Mouse (Mus musculus): ENCODE data around the gene Cpxm1. TPM values are rescaled to one million over a fixed set of nuclear protein-coding genes. Genes with fewer than 3 reads are reported as not detected.
"Not testable (repeated sequence)": the region's sequence is repeated elsewhere in the genome, so short reads cannot be mapped to it uniquely, and the experiment has no call there.

Cpxm1 gene
- polyA plus RNA-seq, 2 experiments = 1.9 to 2.3 TPM

DNA sequence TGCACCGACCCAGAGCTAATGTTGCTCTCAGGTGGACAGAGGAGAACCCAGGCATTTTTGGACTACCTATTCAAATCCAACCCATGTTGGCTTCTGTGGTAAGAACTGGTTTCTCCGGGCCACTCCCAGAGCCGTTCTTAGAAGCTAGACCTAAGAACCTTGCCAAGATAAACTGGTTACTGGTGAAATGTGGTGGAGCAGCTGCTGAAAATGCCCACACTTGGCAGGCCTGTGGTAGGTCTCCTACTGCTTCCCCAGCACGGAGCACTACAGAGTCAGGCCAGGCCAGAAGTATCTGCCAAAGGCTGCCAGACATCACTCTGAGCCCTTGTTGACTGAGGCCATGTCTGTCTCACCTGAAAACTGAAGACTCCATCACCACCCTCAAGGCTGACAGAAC, 22.4 kb downstream of the Cpxm1 start:
- Histone ChIP-seq H3K27me3 (ENCODE audit: control insufficient read depth, insufficient read depth, low read length) (no peaks in the 10 kb centered on the region), H3K36me3 (replicated peaks; ENCODE audit: control insufficient read depth, insufficient read depth, low read depth) (no peaks in the 10 kb centered on the region), H3K4me3 (ENCODE audit: insufficient read depth in 1 of 2, low read depth in 2 of 2, low read length in 2 of 2) (no peak overlapping the region), H3K27ac (no peak overlapping the region), H3K9ac (replicated peaks) (no peak overlapping the region), H3K4me2 (ENCODE audit: low read depth) (no peak overlapping the region), H3K9me3 (ENCODE audit: control insufficient read depth, low read length) (no peaks in the 10 kb centered on the region), H3K4me1 (replicated peaks; ENCODE audit: control insufficient read depth in 2 of 2, insufficient read depth in 2 of 2, low read length in 1 of 2) (peaks cover 0 to 10% of the 10 kb centered on the region in 2 experiments; a peak in 2 of 4 replicates)
- DNase-seq (ENCODE audit: low read depth in 3 of 3, low spot score in 3 of 3) (no peak), ATAC-seq (ENCODE audit: insufficient read depth) (no peak)
- TF ChIP-seq CTCF (IDR thresholded peaks at IDR 0.05; ENCODE audit: low read depth) (no peak), EP300 (IDR thresholded peaks at IDR 0.05; ENCODE audit: low read depth) (no peak)
- 56% methylated on average over 4 of the region's 4 CpGs for WGBS (ENCODE audit: insufficient replicate concordance)

DNA sequence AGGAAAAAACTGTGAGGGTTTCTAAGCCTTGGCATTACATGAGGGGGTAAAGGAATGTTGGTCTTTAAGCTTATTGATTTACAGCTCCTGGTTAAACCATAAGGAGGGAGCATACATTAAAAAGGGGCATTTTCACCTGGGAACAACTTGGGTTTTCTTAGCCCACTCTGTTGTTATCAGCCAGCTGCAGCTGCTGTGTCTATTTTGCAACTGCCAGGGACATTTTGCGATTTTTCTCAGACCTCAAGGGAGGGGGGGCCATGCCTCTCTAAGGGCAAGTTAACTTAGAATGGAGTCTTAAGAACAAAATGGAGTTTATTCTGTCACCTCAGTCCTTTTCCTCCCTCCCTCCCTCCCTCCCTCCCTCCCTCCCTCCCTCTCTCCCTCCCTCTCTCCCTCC, 24.3 kb downstream of the Cpxm1 start:
- WGBS (ENCODE audit: insufficient replicate concordance) = 0% methylated on average over 1 of the region's 1 CpGs

DNA sequence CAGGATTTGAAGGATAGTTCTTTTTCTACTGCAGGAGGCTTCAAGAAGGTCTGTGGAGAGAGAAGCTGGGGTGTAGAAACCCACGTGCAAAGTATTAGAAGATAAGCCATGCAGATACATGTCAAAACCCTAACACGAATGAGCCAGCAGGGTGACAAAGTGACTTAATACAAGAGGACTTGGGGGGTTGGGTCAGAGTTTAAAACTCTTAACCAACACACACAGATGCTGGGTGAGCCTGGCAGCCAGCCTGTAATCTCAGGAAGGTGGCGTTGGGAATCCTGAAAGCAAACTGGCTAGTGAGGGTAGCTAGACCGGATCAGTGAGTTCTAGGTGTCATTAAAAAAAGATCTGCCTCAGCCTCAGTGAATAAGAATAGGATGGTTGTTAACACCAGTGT, 30.0 kb downstream of the Cpxm1 start:
- no peak for DNase-seq (ENCODE audit: low read depth in 3 of 3, low spot score in 3 of 3)
- Histone ChIP-seq H3K27me3 (ENCODE audit: control insufficient read depth, insufficient read depth, low read length) (peaks cover 27% of the 10 kb centered on the region), H3K4me1 (replicated peaks; ENCODE audit: control insufficient read depth in 2 of 2, insufficient read depth in 2 of 2, low read length in 1 of 2) (peaks cover 0 to 8% of the 10 kb centered on the region in 2 experiments; a peak in 2 of 4 replicates)

More for the DNA sequence above, 24.3 kb downstream of the Cpxm1 start:
- ATAC-seq (ENCODE audit: insufficient read depth) = peak; percentile 65; the same call in 1 of the 2 replicates
- not testable (repeated sequence) for H3K9me3 ChIP-seq (ENCODE audit: control insufficient read depth, low read length); H3K36me3 ChIP-seq (replicated peaks; ENCODE audit: control insufficient read depth, insufficient read depth, low read depth); H3K4me3 ChIP-seq (ENCODE audit: insufficient read depth in 1 of 2, low read depth in 2 of 2, low read length in 2 of 2); H3K27me3 ChIP-seq (ENCODE audit: control insufficient read depth, insufficient read depth, low read length); H3K27ac ChIP-seq; H3K4me2 ChIP-seq (ENCODE audit: low read depth); H3K9ac ChIP-seq (replicated peaks)
- peak; percentile 61; the same call in 1 of the 2 replicates for TF ChIP-seq EP300 (IDR thresholded peaks at IDR 0.05; ENCODE audit: low read depth)
- peak in 2 of 3 experiments; percentile 12 to 17 for DNase-seq (ENCODE audit: low read depth in 3 of 3, low spot score in 3 of 3)
- peaks cover 0 to 10% of the 10 kb centered on the region in 2 experiments; a peak in 2 of 4 replicates for H3K4me1 ChIP-seq (replicated peaks; ENCODE audit: control insufficient read depth in 2 of 2, insufficient read depth in 2 of 2, low read length in 1 of 2)

GRCm38 (mm10) chr2:130365211-130366094, 31.9 kb downstream of the Cpxm1 start:
- H3K4me2 ChIP-seq (ENCODE audit: low read depth) = peak overlapping the region; percentile 30
- H3K4me1 ChIP-seq (replicated peaks; ENCODE audit: control insufficient read depth in 2 of 2, insufficient read depth in 2 of 2, low read length in 1 of 2) = no peaks in the 10 kb centered on the region
- H3K9me3 ChIP-seq (ENCODE audit: control insufficient read depth, low read length) = no peaks in the 10 kb centered on the region
- no peak overlapping the region for H3K4me3 ChIP-seq (ENCODE audit: insufficient read depth in 1 of 2, low read depth in 2 of 2, low read length in 2 of 2)
- no peaks in the 10 kb centered on the region for H3K36me3 ChIP-seq (replicated peaks; ENCODE audit: control insufficient read depth, insufficient read depth, low read depth)
- H3K9ac ChIP-seq (replicated peaks) = no peak overlapping the region
- TF ChIP-seq EP300 (IDR thresholded peaks at IDR 0.05; ENCODE audit: low read depth) = no peak
- TF ChIP-seq CTCF (IDR thresholded peaks at IDR 0.05; ENCODE audit: low read depth) = 0 out of 2 replicates have a peak, but pooled peaks have one; percentile 4
- no peak for DNase-seq (ENCODE audit: low read depth in 3 of 3, low spot score in 3 of 3)
- WGBS (ENCODE audit: insufficient replicate concordance) = 6% methylated on average over 30 of the region's 30 CpGs
- ATAC-seq (ENCODE audit: insufficient read depth) = no peak
- no peak overlapping the region for H3K27ac ChIP-seq
- H3K27me3 ChIP-seq (ENCODE audit: control insufficient read depth, insufficient read depth, low read length) = peaks cover 46% of the 10 kb centered on the region

More for the DNA sequence above, 30.0 kb downstream of the Cpxm1 start:
- no peak for ATAC-seq (ENCODE audit: insufficient read depth)
- Histone ChIP-seq H3K9me3 (ENCODE audit: control insufficient read depth, low read length) (no peaks in the 10 kb centered on the region), H3K4me2 (ENCODE audit: low read depth) (no peak overlapping the region), H3K27ac (no peak overlapping the region), H3K4me3 (ENCODE audit: insufficient read depth in 1 of 2, low read depth in 2 of 2, low read length in 2 of 2) (no peak overlapping the region), H3K9ac (replicated peaks) (no peak overlapping the region), H3K36me3 (replicated peaks; ENCODE audit: control insufficient read depth, insufficient read depth, low read depth) (no peaks in the 10 kb centered on the region)
- TF ChIP-seq CTCF (IDR thresholded peaks at IDR 0.05; ENCODE audit: low read depth) (no peak), EP300 (IDR thresholded peaks at IDR 0.05; ENCODE audit: low read depth) (no peak)
- WGBS (ENCODE audit: insufficient replicate concordance) = 22% methylated on average over 4 of the region's 4 CpGs

GRCm38 (mm10) chr2:130362511-130363026, 34.8 kb downstream of the Cpxm1 start:
- no peak for ATAC-seq (ENCODE audit: insufficient read depth)
- peak in 1 of 3 experiments; percentile 19 for DNase-seq (ENCODE audit: low read depth in 3 of 3, low spot score in 3 of 3)
- Histone ChIP-seq H3K27me3 (ENCODE audit: control insufficient read depth, insufficient read depth, low read length) (peaks cover 69% of the 10 kb centered on the region), H3K36me3 (replicated peaks; ENCODE audit: control insufficient read depth, insufficient read depth, low read depth) (no peaks in the 10 kb centered on the region), H3K27ac (no peak overlapping the region), H3K4me3 (ENCODE audit: insufficient read depth in 1 of 2, low read depth in 2 of 2, low read length in 2 of 2) (no peak overlapping the region), H3K4me1 (replicated peaks; ENCODE audit: control insufficient read depth in 2 of 2, insufficient read depth in 2 of 2, low read length in 1 of 2) (no peaks in the 10 kb centered on the region), H3K9ac (replicated peaks) (no peak overlapping the region), H3K9me3 (ENCODE audit: control insufficient read depth, low read length) (no peaks in the 10 kb centered on the region), H3K4me2 (ENCODE audit: low read depth) (no peak overlapping the region)
- 4% methylated on average over 14 of the region's 14 CpGs for WGBS (ENCODE audit: insufficient replicate concordance)
- no peak for TF ChIP-seq EP300 (IDR thresholded peaks at IDR 0.05; ENCODE audit: low read depth)
- peak; percentile 75 for TF ChIP-seq CTCF (IDR thresholded peaks at IDR 0.05; ENCODE audit: low read depth)
